Mouse (Mus musculus): ENCODE measurements at regions not wholly inside any gene's neighbourhood (a gene's known extent, or its start where the extent isn't known, plus 50 kb on each side); places are given as distances from the start of the nearest gene placed in this dataset.

GRCm38 (mm10) chr1:119163846-119164245 lies 110.4 kb upstream of the Gli2 start:
- no peaks in the 10 kb centered on the region for H3K27me3 ChIP-seq (replicated peaks)
- ATAC-seq, result no peak

GRCm38 (mm10) chr1:119163114-119163740 lies 109.8 kb upstream of the Gli2 start:
- H3K9me3 ChIP-seq, result no peaks in the 10 kb centered on the region
- no peaks in the 10 kb centered on the region for H3K36me3 ChIP-seq
- H3K4me2 ChIP-seq (replicated peaks), result no peak overlapping the region
- H3K27me3 ChIP-seq (replicated peaks), result no peaks in the 10 kb centered on the region
- 86% methylated on average over 7 of the region's 7 CpGs for WGBS
- H3K4me3 ChIP-seq (replicated peaks), result no peak overlapping the region
- no peak overlapping the region for H3K27ac ChIP-seq
- H3K9ac ChIP-seq, result no peak overlapping the region
- no peak for ATAC-seq
- no peaks in the 10 kb centered on the region for H3K4me1 ChIP-seq (replicated peaks)

More at GRCm38 (mm10) chr1:119163846-119164245, 110.4 kb upstream of the Gli2 start:
- H3K4me3 ChIP-seq (replicated peaks), result no peak overlapping the region
- no peak overlapping the region for H3K4me2 ChIP-seq (replicated peaks)
- no peaks in the 10 kb centered on the region for H3K36me3 ChIP-seq
- H3K4me1 ChIP-seq (replicated peaks), result no peaks in the 10 kb centered on the region
- no peak overlapping the region for H3K9ac ChIP-seq
- H3K27ac ChIP-seq, result no peak overlapping the region
- no peaks in the 10 kb centered on the region for H3K9me3 ChIP-seq

GRCm38 (mm10) chr1:119161751-119162150 lies 108.3 kb upstream of the Gli2 start:
- 79% methylated on average over 3 of the region's 3 CpGs for WGBS
- no peak overlapping the region for H3K27ac ChIP-seq
- H3K36me3 ChIP-seq, result no peaks in the 10 kb centered on the region
- H3K4me3 ChIP-seq (replicated peaks), result no peak overlapping the region
- no peaks in the 10 kb centered on the region for H3K4me1 ChIP-seq (replicated peaks)
- H3K27me3 ChIP-seq (replicated peaks), result no peaks in the 10 kb centered on the region
- no peak for ATAC-seq
- no peaks in the 10 kb centered on the region for H3K9me3 ChIP-seq
- H3K9ac ChIP-seq, result no peak overlapping the region
- no peak overlapping the region for H3K4me2 ChIP-seq (replicated peaks)

GRCm38 (mm10) chr1:119160354-119160753 lies 106.9 kb upstream of the Gli2 start:
- H3K9ac ChIP-seq, result no peak overlapping the region
- no peaks in the 10 kb centered on the region for H3K36me3 ChIP-seq
- H3K9me3 ChIP-seq, result no peaks in the 10 kb centered on the region
- WGBS, result 100% methylated on average over 1 of the region's 1 CpGs
- H3K4me3 ChIP-seq (replicated peaks), result no peak overlapping the region
- H3K4me2 ChIP-seq (replicated peaks), result no peak overlapping the region
- H3K27me3 ChIP-seq (replicated peaks), result no peaks in the 10 kb centered on the region
- H3K4me1 ChIP-seq (replicated peaks), result no peaks in the 10 kb centered on the region
- no peak for ATAC-seq
- no peak overlapping the region for H3K27ac ChIP-seq

- 88% methylated on average over 4 of the region's 4 CpGs for WGBS
- Histone ChIP-seq H3K4me3 (replicated peaks) (no peak overlapping the region), H3K4me2 (replicated peaks) (no peak overlapping the region), H3K9me3 (no peaks in the 10 kb centered on the region), H3K4me1 (replicated peaks) (no peaks in the 10 kb centered on the region), H3K27ac (no peak overlapping the region), H3K27me3 (replicated peaks) (no peaks in the 10 kb centered on the region), H3K9ac (no peak overlapping the region), H3K36me3 (no peaks in the 10 kb centered on the region)
- no peak for ATAC-seq
These were observed 103.8 kb upstream of the Gli2 start for GRCm38 (mm10) chr1:119157171-119157700.

- Histone ChIP-seq H3K27me3 (replicated peaks) (no peaks in the 10 kb centered on the region), H3K4me1 (replicated peaks) (no peaks in the 10 kb centered on the region), H3K27ac (no peak overlapping the region), H3K36me3 (no peaks in the 10 kb centered on the region), H3K9ac (no peak overlapping the region), H3K4me3 (replicated peaks) (no peak overlapping the region), H3K4me2 (replicated peaks) (no peak overlapping the region), H3K9me3 (no peaks in the 10 kb centered on the region)
- 95% methylated on average over 4 of the region's 4 CpGs for WGBS
- ATAC-seq, result no peak
These were observed 100.2 kb upstream of the Gli2 start for GRCm38 (mm10) chr1:119153619-119154018.

- Histone ChIP-seq H3K4me1 (replicated peaks) (no peaks in the 10 kb centered on the region), H3K4me2 (replicated peaks) (no peak overlapping the region), H3K36me3 (no peaks in the 10 kb centered on the region), H3K9me3 (no peaks in the 10 kb centered on the region), H3K27ac (no peak overlapping the region), H3K4me3 (replicated peaks) (no peak overlapping the region), H3K9ac (no peak overlapping the region), H3K27me3 (replicated peaks) (no peaks in the 10 kb centered on the region)
- ATAC-seq, result no peak
- WGBS, result 87% methylated on average over 6 of the region's 6 CpGs
These were observed 99.4 kb upstream of the Gli2 start for GRCm38 (mm10) chr1:119152776-119153175.

- ATAC-seq, result no peak
- Histone ChIP-seq H3K4me2 (replicated peaks) (no peak overlapping the region), H3K9me3 (no peaks in the 10 kb centered on the region), H3K36me3 (no peaks in the 10 kb centered on the region), H3K27ac (no peak overlapping the region), H3K4me3 (replicated peaks) (no peak overlapping the region), H3K9ac (no peak overlapping the region), H3K27me3 (replicated peaks) (no peaks in the 10 kb centered on the region), H3K4me1 (replicated peaks) (no peaks in the 10 kb centered on the region)
- 65% methylated on average over 2 of the region's 2 CpGs for WGBS
These were observed 94.1 kb upstream of the Gli2 start for GRCm38 (mm10) chr1:119147506-119147905.

GRCm38 (mm10) chr1:119143808-119144207 lies 90.4 kb upstream of the Gli2 start:
- Histone ChIP-seq H3K4me2 (replicated peaks) (no peak overlapping the region), H3K36me3 (no peaks in the 10 kb centered on the region), H3K9me3 (no peaks in the 10 kb centered on the region), H3K27ac (no peak overlapping the region), H3K27me3 (replicated peaks) (no peaks in the 10 kb centered on the region), H3K4me1 (replicated peaks) (no peaks in the 10 kb centered on the region), H3K9ac (no peak overlapping the region), H3K4me3 (replicated peaks) (no peak overlapping the region)
- no peak for ATAC-seq
- 63% methylated on average over 11 of the region's 11 CpGs for WGBS

GRCm38 (mm10) chr1:119129039-119129438 lies 75.6 kb upstream of the Gli2 start:
- ATAC-seq, result no peak
- Histone ChIP-seq H3K9me3 (no peaks in the 10 kb centered on the region), H3K27ac (no peak overlapping the region), H3K4me3 (replicated peaks) (no peak overlapping the region), H3K4me2 (replicated peaks) (no peak overlapping the region), H3K9ac (no peak overlapping the region), H3K4me1 (replicated peaks) (no peaks in the 10 kb centered on the region), H3K36me3 (no peaks in the 10 kb centered on the region), H3K27me3 (replicated peaks) (no peaks in the 10 kb centered on the region)
- 88% methylated on average over 3 of the region's 3 CpGs for WGBS

GRCm38 (mm10) chr1:119125561-119125960 lies 72.1 kb upstream of the Gli2 start:
- no peak overlapping the region for H3K27ac ChIP-seq
- no peak for ATAC-seq
- no peaks in the 10 kb centered on the region for H3K9me3 ChIP-seq
- no peaks in the 10 kb centered on the region for H3K36me3 ChIP-seq
- H3K27me3 ChIP-seq (replicated peaks), result no peaks in the 10 kb centered on the region
- H3K4me3 ChIP-seq (replicated peaks), result no peak overlapping the region
- H3K9ac ChIP-seq, result no peak overlapping the region
- 52% methylated on average over 6 of the region's 6 CpGs for WGBS
- no peaks in the 10 kb centered on the region for H3K4me1 ChIP-seq (replicated peaks)
- no peak overlapping the region for H3K4me2 ChIP-seq (replicated peaks)

GRCm38 (mm10) chr1:119124798-119125197 lies 71.4 kb upstream of the Gli2 start:
- WGBS, result 78% methylated on average over 4 of the region's 4 CpGs
- ATAC-seq, result no peak
- no peaks in the 10 kb centered on the region for H3K9me3 ChIP-seq
- H3K27ac ChIP-seq, result no peak overlapping the region
- no peaks in the 10 kb centered on the region for H3K36me3 ChIP-seq
- H3K4me3 ChIP-seq (replicated peaks), result no peak overlapping the region
- no peak overlapping the region for H3K4me2 ChIP-seq (replicated peaks)
- H3K27me3 ChIP-seq (replicated peaks), result no peaks in the 10 kb centered on the region
- H3K4me1 ChIP-seq (replicated peaks), result no peaks in the 10 kb centered on the region
- H3K9ac ChIP-seq, result no peak overlapping the region

GRCm38 (mm10) chr1:119124063-119124462 lies 70.6 kb upstream of the Gli2 start:
- Histone ChIP-seq H3K9me3 (no peaks in the 10 kb centered on the region), H3K27ac (no peak overlapping the region), H3K4me3 (replicated peaks) (no peak overlapping the region), H3K4me1 (replicated peaks) (no peaks in the 10 kb centered on the region), H3K4me2 (replicated peaks) (no peak overlapping the region), H3K9ac (no peak overlapping the region), H3K36me3 (no peaks in the 10 kb centered on the region), H3K27me3 (replicated peaks) (no peaks in the 10 kb centered on the region)
- no peak for ATAC-seq
- 77% methylated on average over 2 of the region's 2 CpGs for WGBS

Measured in intestine, embryonic 15.5 days (tissue).